Mouse (Mus musculus) kidney, postnatal 25 days (tissue): ENCODE data around the gene Hebp1.
A peak's percentile ranks its signal among the peaks of the same experiment; 100 is the strongest.

Source experiments
- DNase-seq, 2 experiments: peaks; one replicate each; pipeline ENCODE4 v3.0.0; 2021; ENCODE audit warnings: mixed read lengths in 2 of 2

The Hebp1 gene

GRCm38 (mm10) chr6:135197921-135198532 lies at the start of gene Hebp1, which contains the start of gene Fam234b:
Gene Hebp1, minus strand, starts transcription at chr6:135198022.
Gene Fam234b, plus strand, starts transcription at chr6:135197977.
- peak; percentile 85 to 92 for DNase-seq

GRCm38 (mm10) chr6:135245586-135245985 lies 47.8 kb upstream of the Hebp1 start:
- DNase-seq = no peak

- no peak for DNase-seq
Observed at GRCm38 (mm10) chr6:135240361-135240760, 42.5 kb upstream of the Hebp1 start.

- no peak for DNase-seq
Observed at GRCm38 (mm10) chr6:135238211-135238610, 40.4 kb upstream of the Hebp1 start.

GRCm38 (mm10) chr6:135237326-135237725 lies 39.5 kb upstream of the Hebp1 start:
- no peak for DNase-seq

GRCm38 (mm10) chr6:135236576-135236975 lies 38.8 kb upstream of the Hebp1 start:
- no peak for DNase-seq

- no peak for DNase-seq
Observed at GRCm38 (mm10) chr6:135235742-135236141, 37.9 kb upstream of the Hebp1 start.

GRCm38 (mm10) chr6:135232443-135233182 lies 34.8 kb upstream of the Hebp1 start:
- DNase-seq = no peak

- DNase-seq = no peak
Observed at GRCm38 (mm10) chr6:135230586-135230985, 32.8 kb upstream of the Hebp1 start.

GRCm38 (mm10) chr6:135228465-135228941 lies 30.7 kb upstream of the Hebp1 start:
- no peak for DNase-seq

- no peak for DNase-seq
Observed at GRCm38 (mm10) chr6:135223786-135224416, 26.1 kb upstream of the Hebp1 start.

- DNase-seq = no peak
Observed at GRCm38 (mm10) chr6:135219916-135220315, 22.1 kb upstream of the Hebp1 start.

GRCm38 (mm10) chr6:135218330-135218729 lies 20.5 kb upstream of the Hebp1 start:
- DNase-seq = no peak

- no peak for DNase-seq
Observed at GRCm38 (mm10) chr6:135212666-135213065, 14.8 kb upstream of the Hebp1 start.

- no peak for DNase-seq
Observed at GRCm38 (mm10) chr6:135211169-135211568, 13.3 kb upstream of the Hebp1 start.

- no peak for DNase-seq
Observed at GRCm38 (mm10) chr6:135206909-135207308, 9.1 kb upstream of the Hebp1 start.

- DNase-seq = no peak
Observed at GRCm38 (mm10) chr6:135205802-135206201, 8.0 kb upstream of the Hebp1 start.

- DNase-seq = no peak
Observed at GRCm38 (mm10) chr6:135204869-135205268, 7.0 kb upstream of the Hebp1 start.

GRCm38 (mm10) chr6:135203737-135204136 lies 5.9 kb upstream of the Hebp1 start:
- no peak for DNase-seq

GRCm38 (mm10) chr6:135202668-135203067 lies 4.8 kb upstream of the Hebp1 start:
- DNase-seq = no peak

- peak; percentile 26 to 63 for DNase-seq
Observed at GRCm38 (mm10) chr6:135200122-135200957, 2.5 kb upstream of the Hebp1 start.

GRCm38 (mm10) chr6:135198726-135199125 lies 904 bp upstream of the Hebp1 start:
- DNase-seq = no peak

- no peak for DNase-seq
Observed at GRCm38 (mm10) chr6:135197446-135197845, 376 bp downstream of the Hebp1 start.
